Mouse (Mus musculus): ENCODE results near the gene Slc27a3.
"Not testable (repeated sequence)": the region's sequence is repeated elsewhere in the genome, so short reads cannot be mapped to it uniquely, and the experiment has no call there.

Slc27a3 gene

GRCm38 (mm10) chr3:90342853-90343252 lies 46.9 kb downstream of the Slc27a3 start:
- H3K36me3 ChIP-seq (ENCODE audit: control insufficient read depth, insufficient read depth, low read length, poor library complexity, severe bottlenecking), result peaks cover 11% of the 10 kb centered on the region; the same call in 1 of the 2 replicates
- not testable (repeated sequence) for H3K27me3 ChIP-seq (ENCODE audit: control insufficient read depth, insufficient read depth, low read length, poor library complexity, severe bottlenecking)
- peak; percentile 61 for DNase-seq (ENCODE audit: low read depth, low spot score)

GRCm38 (mm10) chr3:90340177-90340576 lies 49.6 kb downstream of the Slc27a3 start:
- Histone ChIP-seq H3K36me3 (ENCODE audit: control insufficient read depth, insufficient read depth, low read length, poor library complexity, severe bottlenecking) (peaks cover 7% of the 10 kb centered on the region; the same call in 1 of the 2 replicates), H3K27me3 (ENCODE audit: control insufficient read depth, insufficient read depth, low read length, poor library complexity, severe bottlenecking) (no peaks in the 10 kb centered on the region)
- no peak for DNase-seq (ENCODE audit: low read depth, low spot score)

GRCm38 (mm10) chr3:90338190-90338589 lies 51.5 kb downstream of the Slc27a3 start:
- DNase-seq (ENCODE audit: low read depth, low spot score), result no peak
- no peaks in the 10 kb centered on the region for H3K27me3 ChIP-seq (ENCODE audit: control insufficient read depth, insufficient read depth, low read length, poor library complexity, severe bottlenecking)

GRCm38 (mm10) chr3:90335517-90335916 lies 54.2 kb downstream of the Slc27a3 start:
- DNase-seq (ENCODE audit: low read depth, low spot score), result peak; percentile 13

More at GRCm38 (mm10) chr3:90338190-90338589, 51.5 kb downstream of the Slc27a3 start:
- peaks cover 7% of the 10 kb centered on the region; the same call in 1 of the 2 replicates for H3K36me3 ChIP-seq (ENCODE audit: control insufficient read depth, insufficient read depth, low read length, poor library complexity, severe bottlenecking)

More at GRCm38 (mm10) chr3:90335517-90335916, 54.2 kb downstream of the Slc27a3 start:
- Histone ChIP-seq H3K27me3 (ENCODE audit: control insufficient read depth, insufficient read depth, low read length, poor library complexity, severe bottlenecking) (no peaks in the 10 kb centered on the region), H3K36me3 (ENCODE audit: control insufficient read depth, insufficient read depth, low read length, poor library complexity, severe bottlenecking) (no peaks in the 10 kb centered on the region; the same call in 1 of the 2 replicates)
